Mouse (Mus musculus): ENCODE data around the gene Slc18a3. TPM values are rescaled to one million over a fixed set of nuclear protein-coding genes. Genes with fewer than 3 reads are reported as not detected.

Slc18a3 gene
- polyA plus RNA-seq, 1 experiment from 2014 or later = 30.1 TPM

GRCm38 (mm10) chr14:32443446-32443845, 21.2 kb downstream of the Slc18a3 start:
- H3K36me3 ChIP-seq = no peaks in the 10 kb centered on the region
- no peaks in the 10 kb centered on the region for H3K9me3 ChIP-seq
- H3K27me3 ChIP-seq = peaks cover 21% of the 10 kb centered on the region
- 0 out of 2 replicates have a peak, but pooled peaks have one; percentile 32 for ATAC-seq (ENCODE audit: low read depth)
- no peak overlapping the region for H3K4me2 ChIP-seq
- 0 out of 2 replicates have a peak overlapping the region, but pooled peaks have one; percentile 38 for H3K27ac ChIP-seq (replicated peaks)
- WGBS = 16% methylated on average over 8 of the region's 8 CpGs
- H3K9ac ChIP-seq = no peak overlapping the region
- peaks cover 23% of the 10 kb centered on the region for H3K4me1 ChIP-seq (replicated peaks)
- no peak overlapping the region for H3K4me3 ChIP-seq

- Histone ChIP-seq H3K4me2 (no peak overlapping the region), H3K9ac (no peak overlapping the region), H3K4me1 (replicated peaks) (peaks cover 23% of the 10 kb centered on the region), H3K27ac (replicated peaks) (0 out of 2 replicates have a peak overlapping the region, but pooled peaks have one; percentile 33), H3K4me3 (no peak overlapping the region), H3K27me3 (peaks cover 18% of the 10 kb centered on the region), H3K9me3 (no peaks in the 10 kb centered on the region), H3K36me3 (no peaks in the 10 kb centered on the region)
- 19% methylated on average over 3 of the region's 3 CpGs for WGBS
- ATAC-seq (ENCODE audit: low read depth) = peak; percentile 75
Observed at GRCm38 (mm10) chr14:32439744-32440143, 24.9 kb downstream of the Slc18a3 start.

- no peak overlapping the region for H3K9ac ChIP-seq
- H3K9me3 ChIP-seq = no peaks in the 10 kb centered on the region
- H3K4me1 ChIP-seq (replicated peaks) = peaks cover 22% of the 10 kb centered on the region
- ATAC-seq (ENCODE audit: low read depth) = peak; percentile 13; the same call in 1 of the 2 replicates
- no peak overlapping the region for H3K4me2 ChIP-seq
- no peak overlapping the region for H3K4me3 ChIP-seq
- no peaks in the 10 kb centered on the region for H3K36me3 ChIP-seq
- peak overlapping the region; percentile 33; the same call in 1 of the 2 replicates for H3K27ac ChIP-seq (replicated peaks)
- WGBS = 59% methylated on average over 5 of the region's 5 CpGs
- peaks cover 18% of the 10 kb centered on the region for H3K27me3 ChIP-seq
Observed at GRCm38 (mm10) chr14:32439316-32439715, 25.3 kb downstream of the Slc18a3 start.

GRCm38 (mm10) chr14:32437352-32437793, 27.3 kb downstream of the Slc18a3 start:
- no peak overlapping the region for H3K4me3 ChIP-seq
- no peak overlapping the region for H3K9ac ChIP-seq
- H3K4me2 ChIP-seq = no peak overlapping the region
- H3K27me3 ChIP-seq = peaks cover 12% of the 10 kb centered on the region
- H3K27ac ChIP-seq (replicated peaks) = no peak overlapping the region
- ATAC-seq (ENCODE audit: low read depth) = no peak
- WGBS = 31% methylated on average over 5 of the region's 5 CpGs
- no peaks in the 10 kb centered on the region for H3K36me3 ChIP-seq
- peaks cover 6% of the 10 kb centered on the region for H3K4me1 ChIP-seq (replicated peaks)
- H3K9me3 ChIP-seq = no peaks in the 10 kb centered on the region

GRCm38 (mm10) chr14:32429030-32429602, 35.5 kb downstream of the Slc18a3 start:
- 9% methylated on average over 8 of the region's 8 CpGs for WGBS
- no peak for ATAC-seq (ENCODE audit: low read depth)
- no peaks in the 10 kb centered on the region for H3K9me3 ChIP-seq
- H3K4me1 ChIP-seq (replicated peaks) = peaks cover 6% of the 10 kb centered on the region; the same call in 1 of the 2 replicates
- peaks cover 56% of the 10 kb centered on the region for H3K27me3 ChIP-seq
- H3K27ac ChIP-seq (replicated peaks) = no peak overlapping the region
- H3K9ac ChIP-seq = no peak overlapping the region
- H3K36me3 ChIP-seq = no peaks in the 10 kb centered on the region
- H3K4me2 ChIP-seq = no peak overlapping the region
- H3K4me3 ChIP-seq = no peak overlapping the region

GRCm38 (mm10) chr14:32423946-32424345, 40.7 kb downstream of the Slc18a3 start:
- Histone ChIP-seq H3K27ac (replicated peaks) (no peak overlapping the region), H3K27me3 (peaks cover 65% of the 10 kb centered on the region), H3K9me3 (no peaks in the 10 kb centered on the region), H3K4me1 (replicated peaks) (peaks cover 2% of the 10 kb centered on the region; the same call in 1 of the 2 replicates), H3K4me2 (no peak overlapping the region), H3K9ac (no peak overlapping the region), H3K36me3 (no peaks in the 10 kb centered on the region), H3K4me3 (no peak overlapping the region)
- 93% methylated on average over 7 of the region's 7 CpGs for WGBS
- no peak for ATAC-seq (ENCODE audit: low read depth)

- H3K36me3 ChIP-seq = no peaks in the 10 kb centered on the region
- 74% methylated on average over 11 of the region's 11 CpGs for WGBS
- no peak for ATAC-seq (ENCODE audit: low read depth)
Observed at GRCm38 (mm10) chr14:32418747-32419146, 45.9 kb downstream of the Slc18a3 start.

More at GRCm38 (mm10) chr14:32418747-32419146, 45.9 kb downstream of the Slc18a3 start:
- Histone ChIP-seq H3K4me2 (no peak overlapping the region), H3K9me3 (peaks cover 6% of the 10 kb centered on the region; the same call in 1 of the 2 replicates), H3K9ac (no peak overlapping the region), H3K4me3 (no peak overlapping the region), H3K27me3 (peaks cover 28% of the 10 kb centered on the region), H3K4me1 (replicated peaks) (no peaks in the 10 kb centered on the region), H3K27ac (replicated peaks) (peak overlapping the region; percentile 52; the same call in 1 of the 2 replicates)

Other genes with a start within 250 kb of the Slc18a3 start
- gene Ogdhl, start 142.8 kb downstream of the Slc18a3 start, polyA plus RNA-seq (2015; fragmentation: Nextera tagmentation; extraction: Ambion mirVana) = 20.4 and 20.6 TPM in 2 replicates
- gene 1700024G13Rik, start 76.5 kb downstream of the Slc18a3 start, polyA plus RNA-seq (2015; fragmentation: Nextera tagmentation; extraction: Ambion mirVana) = 0.24 TPM in 1 of 2 replicates, not detected in the other
- gene Chat, start 1.1 kb upstream of the Slc18a3 start, polyA plus RNA-seq (2015; fragmentation: Nextera tagmentation; extraction: Ambion mirVana) = 4.0 and 5.0 TPM in 2 replicates
- gene Ercc6, start 48.7 kb upstream of the Slc18a3 start, polyA plus RNA-seq (2015; fragmentation: Nextera tagmentation; extraction: Ambion mirVana) = 25.3 and 26.7 TPM in 2 replicates
- 83.4 and 87.1 TPM in 2 replicates for gene Prrxl1, start 134.6 kb upstream of the Slc18a3 start, polyA plus RNA-seq (2015; fragmentation: Nextera tagmentation; extraction: Ambion mirVana)
- 0.15 and 0.40 TPM in 2 replicates for gene 3425401B19Rik, start 220.4 kb upstream of the Slc18a3 start, polyA plus RNA-seq (2015; fragmentation: Nextera tagmentation; extraction: Ambion mirVana)

All from neural tube, embryonic 13.5 days (tissue).